Mouse (Mus musculus) limb, embryonic 14.5 days (tissue): ENCODE measurements around the gene Arsg. TPM values are rescaled to one million over a fixed set of nuclear protein-coding genes. Genes with fewer than 3 reads are reported as not detected.

ENCODE experiments used
- ATAC-seq: fragments of 200-750 bp; cut with Nextera tagmentation; 2 replicates; pipeline ENCODE4 v1.8.0; 2017; ENCODE audit warnings: low read depth, moderate number of reproducible peaks, moderate TSS enrichment; ENCODE audit not compliant: low FRiP score
- DNase-seq: peaks from one replicate; pipeline ENCODE4 v3.0.0-alpha.2; 2015; ENCODE audit warnings: low spot score
- H3K27ac ChIP-seq: fragments of 300-500 bp; sonication (generic); replicated peaks from 2 replicates; pipeline ENCODE4 v1.5.1; 2014; ENCODE audit warnings: low read depth, mild to moderate bottlenecking, low read length, moderate library complexity, mixed read lengths
- H3K27me3 ChIP-seq: fragments of 300-500 bp; sonication (generic); 2 replicates; pipeline ENCODE4 v1.6.1; 2014; ENCODE audit warnings: low read length, mixed read lengths; ENCODE audit not compliant: control insufficient read depth, insufficient read depth
- H3K36me3 ChIP-seq: fragments of 300-500 bp; sonication (generic); 2 replicates; pipeline ENCODE4 v1.6.1; 2014; ENCODE audit warnings: mild to moderate bottlenecking, low read length, moderate library complexity, mixed read lengths; ENCODE audit not compliant: control insufficient read depth, insufficient read depth
- H3K4me1 ChIP-seq: fragments of 300-500 bp; sonication (generic); 2 replicates; pipeline ENCODE4 v1.6.1; 2014; ENCODE audit warnings: antibody characterized with exemption, low read length, mixed read lengths; ENCODE audit not compliant: control insufficient read depth, insufficient read depth
- H3K4me2 ChIP-seq: fragments of 300-500 bp; sonication (generic); replicated peaks from 2 replicates; pipeline ENCODE4 v1.6.1; 2014; ENCODE audit warnings: low read depth, mild to moderate bottlenecking, low read length, moderate library complexity; ENCODE audit not compliant: severe bottlenecking
- H3K4me3 ChIP-seq: fragments of 300-500 bp; sonication (generic); replicated peaks from 2 replicates; pipeline ENCODE4 v1.5.1; 2014; ENCODE audit warnings: low read length
- H3K9ac ChIP-seq: fragments of 300-500 bp; sonication (generic); 2 replicates; pipeline ENCODE4 v1.6.1; 2014; ENCODE audit warnings: mild to moderate bottlenecking, low read depth, low read length, moderate library complexity; ENCODE audit not compliant: severe bottlenecking
- H3K9me3 ChIP-seq: fragments of 300-500 bp; sonication (generic); 2 replicates; pipeline ENCODE4 v1.6.1; 2016; ENCODE audit warnings: low read length; ENCODE audit not compliant: control insufficient read depth
- POLR2A ChIP-seq: fragments of 200-500 bp; IDR thresholded peaks from 2 replicates; pipeline ENCODE4 v1.8.0; 2012; ENCODE audit warnings: inconsistent platforms, mild to moderate bottlenecking, moderate library complexity, borderline replicate concordance; ENCODE audit not compliant: insufficient read depth, insufficient read length; ENCODE audit errors: extremely low read depth
- WGBS: fragments of 180-500 bp; shearing (Covaris S2); extraction: QIAGEN DNeasy Blood & Tissue Kit; methylation state at CpG from one replicate; pipeline ENCODE4 v1.1.7; 2014; 5-methylcytosine and 5-hydroxymethylcytosine counted together
- polyA plus RNA-seq, 2 experiments: library from polyadenylated mRNA; depleted of rRNA in 1 of 2; stranded (reverse) in 1 of 2; unstranded in 1 of 2; fragments of >200 nt; fragmentation: Nextera tagmentation in 1 of 2; extraction: Ambion mirVana in 1 of 2; gene quantifications; 2 replicates each; pipeline versions ENCODE4 v1.2.1 to v1.2.3; 2012 to 2014

Gene Arsg
- polyA plus RNA-seq (2012; rRNA removed) (5.3 TPM in 2 replicates), polyA plus RNA-seq (2014; fragmentation: Nextera tagmentation; extraction: Ambion mirVana) (3.2 and 5.4 TPM in 2 replicates)

DNA sequence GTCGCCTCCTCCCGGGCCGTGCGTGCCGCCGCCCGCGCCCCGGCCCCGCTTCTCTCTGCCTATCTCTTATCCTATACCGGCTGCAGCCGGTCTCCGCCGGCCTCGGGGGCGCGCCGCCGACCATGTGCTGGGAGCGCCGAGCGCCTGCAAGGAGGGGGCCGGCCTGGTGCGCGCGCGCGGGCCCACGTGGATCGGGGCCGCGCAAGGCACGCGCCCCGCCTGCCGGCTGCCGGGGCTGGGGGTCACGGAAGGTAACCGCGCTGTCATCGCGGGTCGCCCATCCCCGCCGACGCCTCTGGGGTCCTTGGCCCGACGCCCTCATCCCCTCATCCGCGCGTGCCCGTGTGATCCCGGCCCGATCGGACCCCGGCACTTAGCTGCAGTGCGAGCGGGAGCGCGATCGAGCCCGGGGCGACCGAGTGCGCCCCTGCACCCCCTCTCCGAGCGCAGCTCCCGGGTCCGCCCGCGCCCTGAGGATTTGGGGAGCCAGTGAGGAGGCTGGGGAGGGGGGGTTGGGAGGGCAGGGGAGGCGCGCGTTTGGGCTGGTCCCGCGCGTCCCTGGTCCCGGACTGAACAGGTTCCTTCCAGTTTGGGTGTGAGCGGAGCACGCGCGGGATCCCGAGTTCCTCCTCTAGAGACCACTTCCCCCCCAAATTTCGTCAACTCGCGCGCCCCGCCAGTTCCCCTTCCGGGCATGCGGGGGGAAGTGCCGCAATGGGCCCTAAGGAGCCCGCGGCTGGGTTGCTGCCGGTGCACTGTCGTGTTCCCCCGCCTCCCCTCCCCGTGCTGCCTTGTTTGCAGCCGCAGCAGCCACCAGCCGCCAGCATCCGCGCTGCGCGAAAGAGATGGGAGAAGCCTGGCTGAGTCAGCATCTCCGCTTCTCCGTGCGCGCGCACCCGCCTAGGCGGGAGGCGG, at the start of gene Arsg, which contains the start of gene Slc16a6:
Gene Arsg (plus strand): TSS at position 204 of the 915 bp plus-strand sequence.
Gene Slc16a6 (minus strand): TSS at position 428 of the 915 bp plus-strand sequence.
- H3K27me3 ChIP-seq, result peaks cover 20% of the 10 kb centered on the region
- WGBS, result 1% methylated on average over 91 of the region's 111 CpGs
- no peak for TF ChIP-seq POLR2A
- no peaks in the 10 kb centered on the region for H3K36me3 ChIP-seq
- ATAC-seq (peak; percentile 84), DNase-seq (peak; percentile 69)
- H3K4me1 ChIP-seq, result peaks cover 8% of the 10 kb centered on the region
- peak within 1 kb of the TSS; percentile 76 for H3K4me3 ChIP-seq
- peak within 1 kb of the TSS; percentile 98 for H3K4me2 ChIP-seq
- H3K9me3 ChIP-seq, result no peaks in the 10 kb centered on the region
- H3K9ac ChIP-seq, result peak within 1 kb of the TSS; percentile 85
- peak within 1 kb of the TSS; percentile 39 for H3K27ac ChIP-seq

DNA sequence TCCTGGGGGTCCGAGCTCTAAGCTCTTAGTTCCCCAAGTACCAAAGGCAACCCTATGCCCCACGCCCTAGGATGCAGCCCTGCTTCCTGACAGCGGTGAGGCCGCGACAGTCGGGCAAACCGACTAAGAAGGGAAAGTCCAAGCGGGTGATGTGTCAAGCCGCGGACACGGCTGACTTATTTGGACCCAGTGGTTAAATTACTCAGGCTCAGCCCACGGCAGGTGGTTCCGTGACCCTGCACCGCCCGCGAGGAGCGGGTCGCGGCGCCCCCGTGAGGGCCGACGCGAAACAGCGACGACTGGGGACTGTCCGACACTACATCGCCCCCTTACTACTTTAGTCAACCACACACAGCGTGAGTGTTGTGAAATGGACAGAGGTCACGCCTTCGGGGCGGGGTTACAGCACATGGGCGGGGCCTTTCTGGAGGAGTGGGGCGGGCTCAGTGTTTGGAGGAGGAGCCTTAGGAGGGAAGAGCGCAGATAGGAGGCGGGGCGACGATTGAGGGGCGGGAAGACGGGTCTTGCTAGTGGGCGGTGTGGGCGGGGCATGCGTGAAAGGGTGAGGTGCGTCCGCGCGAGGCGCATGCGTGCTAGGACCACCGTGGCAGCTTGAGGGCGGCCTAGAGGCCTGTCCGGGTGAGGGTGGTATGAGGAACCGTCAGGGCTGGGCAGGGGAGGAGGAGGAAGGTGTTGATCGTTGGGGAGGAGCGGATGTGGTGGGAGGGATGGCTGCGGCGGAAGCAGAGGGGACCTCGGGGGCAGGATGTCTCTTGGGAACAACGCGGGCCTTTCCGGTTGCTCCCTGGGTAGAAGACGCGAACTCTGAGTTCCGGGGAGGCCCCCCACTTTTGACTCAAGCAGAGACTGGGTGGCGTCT, 47.5 kb upstream of the Arsg start, which contains the start of gene Amz2:
Gene Amz2 (plus strand): TSS at position 555 of the 880 bp plus-strand sequence.
- 1% methylated on average over 61 of the region's 65 CpGs for WGBS

DNA sequence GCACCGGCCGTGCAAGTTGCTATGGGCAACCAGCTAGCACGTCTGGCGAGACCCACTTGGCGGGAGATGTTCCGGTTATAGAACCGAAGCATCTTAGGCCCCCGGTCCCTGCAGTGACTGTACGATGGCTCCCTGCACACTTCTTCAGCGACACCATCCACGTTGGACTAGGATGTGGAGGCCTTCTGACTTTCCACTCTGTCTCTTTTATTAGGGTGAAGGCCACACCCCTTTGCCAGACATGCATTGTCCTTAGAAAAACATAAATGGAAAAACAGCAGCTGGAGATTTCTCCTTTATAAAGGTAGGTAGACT, 46.9 kb upstream of the Arsg start:
- Histone ChIP-seq H3K4me2 (peak overlapping the region; percentile 61), H3K4me1 (peaks cover 10% of the 10 kb centered on the region), H3K4me3 (peak overlapping the region; percentile 59), H3K36me3 (peaks cover 30% of the 10 kb centered on the region), H3K27ac (peak overlapping the region; percentile 75), H3K27me3 (no peaks in the 10 kb centered on the region), H3K9me3 (no peaks in the 10 kb centered on the region), H3K9ac (peak overlapping the region; percentile 66)
- TF ChIP-seq POLR2A, result no peak
- DNase-seq (peak; percentile 22), ATAC-seq (no peak)
- 0% methylated on average over 5 of the region's 11 CpGs for WGBS

More for the DNA sequence above, 47.5 kb upstream of the Arsg start, which contains the start of gene Amz2:
- peak; percentile 92; the same call in 1 of the 2 replicates for TF ChIP-seq POLR2A
- DNase-seq (peak; percentile 98), ATAC-seq (peak; percentile 95)
- no peaks in the 10 kb centered on the region for H3K27me3 ChIP-seq
- peak within 1 kb of the TSS; percentile 66 for H3K9ac ChIP-seq
- peak within 1 kb of the TSS; percentile 61 for H3K4me2 ChIP-seq
- H3K4me1 ChIP-seq, result peaks cover 7% of the 10 kb centered on the region
- peak within 1 kb of the TSS; percentile 75 for H3K27ac ChIP-seq
- no peaks in the 10 kb centered on the region for H3K9me3 ChIP-seq
- peak within 1 kb of the TSS; percentile 59 for H3K4me3 ChIP-seq
- H3K36me3 ChIP-seq, result peaks cover 25% of the 10 kb centered on the region

DNA sequence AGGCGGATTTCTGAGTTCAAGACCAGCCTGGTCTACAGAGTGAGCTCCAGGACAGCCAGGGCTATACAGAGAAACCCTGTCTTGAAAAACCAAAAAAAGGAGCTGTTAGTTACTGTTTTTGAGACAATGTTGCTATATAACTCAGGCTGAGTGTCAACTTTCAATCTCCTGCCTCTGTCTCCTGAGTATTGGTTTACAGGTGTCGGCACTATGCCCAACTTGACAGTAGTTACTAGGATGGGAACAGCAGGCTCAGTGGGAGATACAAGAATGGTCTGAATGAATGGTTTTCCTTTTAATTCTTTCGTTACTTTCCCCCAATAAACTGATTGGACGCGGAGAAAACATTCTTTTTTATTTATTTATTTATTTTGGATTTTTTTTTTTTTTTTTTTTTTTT, 45.8 kb upstream of the Arsg start:
- no peaks in the 10 kb centered on the region for H3K27me3 ChIP-seq
- no peak overlapping the region for H3K4me3 ChIP-seq
- H3K4me2 ChIP-seq, result no peak overlapping the region; the same call in 1 of the 2 replicates
- 96% methylated on average over 5 of the region's 5 CpGs for WGBS
- H3K9ac ChIP-seq, result no peak overlapping the region
- no peak overlapping the region for H3K27ac ChIP-seq
- no peak for ATAC-seq
- no peak for DNase-seq
- peaks cover 37% of the 10 kb centered on the region for H3K36me3 ChIP-seq
- H3K4me1 ChIP-seq, result peaks cover 13% of the 10 kb centered on the region
- no peak for TF ChIP-seq POLR2A
- no peaks in the 10 kb centered on the region for H3K9me3 ChIP-seq
